Mouse (Mus musculus): Measurements from ENCODE around the gene Fuom.

Fuom gene

GRCm38 (mm10) chr7:140098466-140098865, 3.8 kb downstream of the Fuom start:
- no peak for DNase-seq

DNA sequence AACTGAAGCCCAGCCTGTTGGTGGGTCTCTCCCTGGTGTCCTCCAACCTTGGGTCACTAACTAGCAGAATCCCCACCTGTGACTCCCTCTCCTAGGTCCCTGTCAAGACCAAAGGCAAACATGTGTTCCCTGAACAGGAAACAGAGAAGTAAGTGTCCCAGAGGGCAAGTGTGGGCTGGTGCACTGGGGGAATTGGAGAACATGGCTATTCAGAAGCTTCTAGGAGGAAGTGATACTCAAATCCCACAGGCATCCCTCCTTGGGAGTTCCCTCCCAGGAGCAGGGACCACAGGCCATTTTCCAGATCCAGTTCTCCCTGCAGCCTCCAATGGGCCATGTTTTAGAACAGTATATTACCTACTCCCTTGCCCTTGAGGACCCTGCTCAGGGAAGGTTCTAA, 6.2 kb downstream of the Fuom start:
- DNase-seq = no peak

- no peak for DNase-seq
These were observed 6.7 kb downstream of the Fuom start for GRCm38 (mm10) chr7:140095556-140095955.

DNA sequence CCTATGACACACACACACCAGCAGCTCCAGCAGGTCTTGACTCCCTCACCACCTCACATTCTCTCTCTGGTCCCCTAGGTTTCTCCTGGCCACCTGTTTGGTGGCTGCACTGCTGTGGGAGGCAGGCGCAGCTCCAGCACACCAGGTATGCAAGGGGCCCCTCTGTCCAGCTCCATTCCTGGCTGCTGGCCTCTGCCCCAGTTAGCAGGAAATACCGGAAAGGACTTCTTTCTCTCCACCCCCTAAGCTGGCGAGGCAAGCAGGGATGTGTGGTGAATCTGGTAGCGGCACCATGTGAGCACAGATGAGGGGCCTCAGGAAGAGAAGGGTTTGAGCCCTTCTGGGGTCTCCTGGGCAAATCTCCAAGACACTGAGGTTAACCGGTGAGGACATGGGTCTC, 7.3 kb downstream of the Fuom start:
- no peak for DNase-seq

- DNase-seq = no peak
These were observed 9.2 kb downstream of the Fuom start, which contains the start of gene Prap1 for GRCm38 (mm10) chr7:140092924-140093528. TSS of gene Prap1 (plus strand) at chr7:140093395.

DNA sequence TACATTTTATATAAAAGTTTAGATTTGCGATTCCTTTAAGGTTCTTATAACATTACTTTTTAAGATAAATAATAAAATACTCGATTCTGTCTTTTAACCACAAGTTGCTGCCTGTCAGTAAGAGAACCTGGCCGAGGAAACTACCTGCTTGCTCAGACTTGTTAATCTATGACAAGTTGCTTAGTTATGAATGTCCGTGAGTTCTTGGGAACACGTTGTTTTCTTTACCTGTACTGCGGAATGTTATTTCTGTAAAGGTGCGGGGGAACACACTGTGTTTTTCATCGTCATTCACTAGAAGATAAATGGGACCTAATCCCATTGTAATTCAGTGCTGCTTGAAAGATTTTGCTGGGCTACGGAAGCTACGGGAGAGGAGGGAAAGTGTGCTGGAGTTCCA, 11.6 kb downstream of the Fuom start:
- no peak for DNase-seq

DNA sequence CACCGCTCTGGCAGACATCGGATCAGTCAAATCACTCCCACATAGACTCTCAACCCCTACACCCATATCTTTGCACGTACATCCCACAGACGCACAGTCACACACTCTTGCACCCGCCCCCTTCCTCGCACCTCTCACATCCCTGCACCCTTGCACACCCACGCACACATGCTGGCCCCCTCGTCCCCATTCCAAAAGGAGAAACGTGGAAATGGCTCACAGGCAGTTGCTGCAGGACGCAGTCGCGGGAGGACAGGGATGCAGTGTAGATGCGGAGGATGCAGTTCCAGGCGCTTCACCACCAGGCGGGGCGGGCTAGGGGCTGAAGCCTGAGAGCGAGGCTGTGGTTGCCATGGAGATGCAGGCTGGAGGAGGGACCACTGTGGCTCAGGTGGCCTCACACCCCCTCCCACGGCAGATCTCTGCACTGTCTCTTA, 20.0 kb downstream of the Fuom start, which contains the start of gene Caly:
Gene Caly (minus strand): TSS at position 307 of the 437 bp plus-strand sequence.
- DNase-seq = peak; percentile 84

- DNase-seq = peak; percentile 70
These were observed 20.6 kb downstream of the Fuom start for GRCm38 (mm10) chr7:140081408-140082241.

DNA sequence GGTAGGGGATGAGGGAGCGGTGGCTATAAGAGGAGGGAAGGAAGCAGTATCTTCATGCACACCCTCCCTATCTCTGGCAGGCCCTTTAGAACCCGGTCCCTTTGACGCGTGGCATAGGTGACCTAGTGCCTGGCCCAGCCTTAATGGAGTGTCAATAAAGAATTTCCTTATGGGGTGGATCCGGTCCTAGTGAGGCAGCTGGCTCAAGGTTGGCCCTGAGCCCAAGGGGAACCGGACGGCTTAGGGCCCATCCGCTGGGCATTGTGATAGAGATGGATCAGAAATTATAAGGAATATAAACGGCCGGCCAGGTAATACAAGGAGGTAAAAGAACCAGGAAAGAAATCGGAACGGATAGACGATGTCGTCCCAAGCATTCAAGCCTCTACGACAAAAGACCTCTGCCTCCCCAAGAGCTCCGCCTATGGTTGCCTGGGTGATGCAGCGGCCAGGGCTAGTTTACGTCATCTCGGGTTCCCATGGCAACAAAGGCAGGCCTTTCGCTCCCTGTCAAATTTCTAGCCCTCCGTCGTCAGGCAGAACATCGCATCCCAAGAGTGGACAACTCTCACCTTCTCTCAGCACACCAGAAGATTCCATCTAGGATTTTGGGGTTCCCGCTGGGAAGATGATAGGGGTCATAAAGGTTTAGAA, 21.6 kb downstream of the Fuom start:
- DNase-seq = peak; percentile 93

DNA sequence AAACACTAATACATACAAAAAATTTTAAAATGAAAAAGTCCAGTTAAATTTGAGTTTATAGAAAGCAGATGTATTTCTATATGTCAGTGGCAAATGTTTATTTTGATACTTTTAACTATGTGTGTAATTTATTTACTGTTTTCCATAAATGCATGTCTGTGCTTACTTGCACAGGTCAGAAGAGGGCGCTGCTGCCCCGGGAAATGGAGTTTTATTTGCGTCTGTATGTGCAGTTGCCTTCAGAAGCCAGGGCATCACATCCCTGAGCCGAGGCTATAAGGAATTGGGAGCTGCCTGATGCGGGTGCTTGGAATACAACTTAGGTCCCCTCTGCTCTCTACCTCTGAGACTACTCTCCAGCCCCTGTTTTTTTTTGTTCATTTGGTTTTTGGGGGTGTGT, 23.5 kb downstream of the Fuom start:
- DNase-seq = peak; percentile 78

GRCm38 (mm10) chr7:140077698-140078097, 24.5 kb downstream of the Fuom start:
- DNase-seq = no peak

- DNase-seq = no peak
These were observed 32.1 kb downstream of the Fuom start for GRCm38 (mm10) chr7:140070042-140070711.

- DNase-seq = no peak
These were observed 34.8 kb downstream of the Fuom start for GRCm38 (mm10) chr7:140067397-140067796.

DNA sequence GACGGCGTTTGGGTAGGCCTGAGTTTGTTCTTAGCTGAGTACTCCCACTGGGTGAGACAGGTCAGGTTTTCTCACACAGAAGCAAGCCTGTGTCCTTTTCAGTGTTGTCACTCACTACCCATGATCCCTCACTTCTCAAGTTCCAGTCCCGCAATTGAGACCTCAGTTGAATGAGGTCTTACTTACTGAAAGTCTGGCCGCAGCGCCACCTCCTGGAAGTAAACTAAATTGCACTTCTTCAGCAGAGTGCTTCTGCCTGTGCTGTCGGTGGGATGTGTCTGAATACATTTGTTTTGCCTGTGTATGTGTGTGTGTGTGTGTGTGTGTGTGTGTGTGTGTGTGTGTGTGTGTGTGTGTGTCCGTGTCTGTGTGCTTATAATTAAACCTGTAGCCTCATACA, 39.1 kb downstream of the Fuom start:
- peak; percentile 43 for DNase-seq

DNA sequence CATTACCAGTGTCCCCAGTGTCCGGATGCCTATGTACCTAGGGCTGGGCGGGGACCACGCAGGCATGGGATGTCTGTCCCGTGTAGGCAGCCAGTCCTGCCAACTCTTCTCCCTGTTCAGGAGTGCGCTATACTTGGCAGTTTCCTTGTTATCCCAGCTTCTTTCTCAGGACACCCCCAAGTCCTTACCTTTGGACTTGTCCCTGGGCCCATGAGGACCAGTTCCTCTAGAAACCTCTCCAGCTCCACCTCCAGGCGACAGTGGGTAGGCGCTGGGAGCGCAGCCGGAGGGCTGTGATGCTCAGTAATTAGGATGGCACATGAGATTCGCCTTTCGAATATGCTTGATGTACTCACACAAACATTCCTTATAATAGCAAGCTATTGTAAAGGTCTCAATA, 39.9 kb downstream of the Fuom start:
- DNase-seq = no peak

DNA sequence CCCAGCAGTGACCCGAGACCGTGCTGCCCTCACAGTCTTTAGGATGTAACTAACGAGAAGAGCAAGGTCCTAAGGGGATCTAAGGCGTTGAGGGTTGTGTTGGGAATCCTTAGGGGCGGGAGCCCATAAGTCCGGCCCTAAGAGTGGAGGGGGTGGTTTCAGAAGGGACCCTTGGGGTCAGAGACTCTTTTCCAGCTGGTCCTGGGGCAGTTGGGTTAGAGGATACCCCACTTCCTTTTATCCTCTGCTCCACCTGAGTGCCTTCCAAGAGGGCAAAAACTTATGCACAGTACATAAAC, 40.5 kb downstream of the Fuom start:
- no peak for DNase-seq

- DNase-seq = no peak
These were observed 41.1 kb downstream of the Fuom start for GRCm38 (mm10) chr7:140060936-140061831.

DNA sequence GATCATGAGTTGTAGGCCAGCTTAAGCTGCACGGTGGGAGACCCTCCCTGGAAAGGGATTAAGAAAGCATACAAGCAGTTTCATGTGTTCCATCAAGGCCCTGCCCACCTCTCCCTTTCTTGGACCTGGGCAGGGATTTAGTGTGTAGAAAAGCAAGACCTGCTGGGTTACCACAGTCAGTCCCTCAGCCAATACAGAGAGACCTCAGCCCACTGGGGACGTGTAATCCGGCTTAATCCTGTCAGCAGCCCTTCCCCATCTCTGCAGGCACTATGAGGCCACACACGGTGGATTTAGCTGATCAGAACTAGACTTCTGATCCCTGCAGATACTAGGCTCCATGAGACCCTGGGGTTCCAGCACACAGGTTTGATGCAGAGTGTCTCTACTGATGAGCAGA, 42.6 kb downstream of the Fuom start:
- no peak for DNase-seq

- DNase-seq = no peak
These were observed 43.7 kb downstream of the Fuom start for GRCm38 (mm10) chr7:140058528-140058927.

DNA sequence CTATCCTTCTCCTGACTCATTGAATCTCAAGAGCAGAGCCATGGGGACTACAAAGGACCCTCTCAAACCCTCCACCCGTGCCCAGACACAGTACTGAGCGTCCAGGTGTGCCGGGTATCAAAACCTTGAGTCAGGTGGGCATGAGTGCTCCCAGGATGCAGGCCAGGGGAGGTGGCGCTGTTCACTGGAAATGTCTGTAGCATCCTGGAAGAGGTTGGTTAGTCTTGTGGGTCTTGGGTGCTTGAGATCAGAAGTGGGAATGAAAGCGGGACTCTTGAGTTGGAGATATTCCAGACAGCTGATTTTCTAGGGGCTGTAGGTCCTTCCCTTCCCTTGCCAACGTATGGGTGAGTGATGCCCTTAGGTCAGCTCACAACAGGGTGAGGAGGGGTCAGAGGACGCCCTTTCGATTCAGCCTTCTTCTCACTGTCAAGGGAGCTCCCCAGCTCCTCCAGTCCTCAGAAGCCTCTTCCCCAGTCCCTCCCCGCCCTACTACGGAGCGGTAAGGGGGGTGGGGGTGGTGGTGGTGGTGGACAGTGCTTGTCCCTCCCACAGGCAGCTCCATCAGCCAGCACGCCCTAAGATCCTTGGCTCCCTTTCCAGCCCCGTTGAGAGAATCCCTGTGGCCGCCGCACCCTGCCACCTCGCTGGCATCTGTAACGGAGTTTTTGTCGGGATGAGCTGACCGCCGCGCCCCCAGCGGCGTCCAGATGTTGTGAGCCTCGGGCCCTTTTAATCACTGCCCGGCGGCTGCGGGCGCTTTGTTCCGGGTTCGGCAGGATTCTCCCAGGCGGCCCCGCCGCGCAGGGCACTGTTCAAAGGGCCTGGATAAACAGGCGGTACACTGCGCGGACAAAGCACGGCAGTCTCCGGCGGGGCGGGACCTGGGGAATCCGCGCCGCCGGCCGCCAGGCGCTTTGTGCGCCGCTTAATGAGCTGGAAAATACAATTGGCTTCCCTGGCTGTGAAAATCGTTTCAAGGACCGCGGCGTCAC, 44.5 kb downstream of the Fuom start:
- no peak for DNase-seq

DNA sequence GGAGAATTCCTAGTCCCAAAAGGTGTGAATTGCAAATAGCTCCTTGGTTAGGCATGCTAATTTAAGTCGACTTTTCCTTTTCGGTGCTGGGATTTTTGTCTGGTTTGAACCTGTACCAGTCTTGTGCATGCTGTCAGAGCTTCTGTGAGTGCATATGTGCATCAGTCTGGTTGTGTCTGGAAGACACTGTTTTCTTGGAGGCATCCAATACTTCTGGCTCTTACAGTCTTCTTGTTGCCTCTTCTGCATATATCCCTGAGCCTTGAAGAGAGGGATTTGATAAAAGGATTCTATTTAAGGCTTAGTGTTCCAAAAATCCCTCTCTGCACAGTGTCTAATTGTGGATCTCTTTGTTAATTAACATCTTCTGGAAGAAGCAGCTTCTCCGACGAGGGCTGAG, 48.1 kb downstream of the Fuom start:
- no peak for DNase-seq

Measured in cerebellum, adult 11-12 months (tissue).